Mouse (Mus musculus) embryonic facial prominence, embryonic 13.5 days (tissue): ENCODE data around the gene Atrip. TPM values are rescaled to one million over a fixed set of nuclear protein-coding genes. Genes with fewer than 3 reads are reported as not detected.

Experiments
- polyA plus RNA-seq: library from polyadenylated mRNA; unstranded; fragments of >200 nt; fragmentation: Nextera tagmentation; extraction: Ambion mirVana; gene quantifications from 2 replicates; pipeline ENCODE4 v1.2.1, GENCODE M21; 2015

Gene Atrip
- polyA plus RNA-seq, 1 experiment from 2014 or later: 29.6 TPM

Other genes with a start within 250 kb of the Atrip start
- 0.51 and 0.56 TPM in 2 replicates for gene Celsr3, start 247.8 kb downstream of the Atrip start, polyA plus RNA-seq
- 20.4 and 22.7 TPM in 2 replicates for gene Slc26a6, start 220.8 kb downstream of the Atrip start, polyA plus RNA-seq
- gene Tmem89, start 159.5 kb downstream of the Atrip start, polyA plus RNA-seq: not detected in 2 replicates
- gene Uqcrc1, start 137.5 kb downstream of the Atrip start, polyA plus RNA-seq: 422 and 457 TPM in 2 replicates
- gene Col7a1, start 120.5 kb downstream of the Atrip start, polyA plus RNA-seq: 24.6 and 26.0 TPM in 2 replicates
- gene Ucn2, start 88.1 kb downstream of the Atrip start, polyA plus RNA-seq: 0.30 and 0.83 TPM in 2 replicates
- gene Pfkfb4, start 82.3 kb downstream of the Atrip start, polyA plus RNA-seq: 17.1 and 19.0 TPM in 2 replicates
- gene Shisa5, start 35.6 kb downstream of the Atrip start, polyA plus RNA-seq: 65.4 and 76.0 TPM in 2 replicates
- gene Trex1, start 14.4 kb downstream of the Atrip start, polyA plus RNA-seq: 13.3 and 13.7 TPM in 2 replicates
- gene Ccdc51, start 8.4 kb upstream of the Atrip start, polyA plus RNA-seq: 14.1 and 14.6 TPM in 2 replicates
- 686 and 706 TPM in 2 replicates for gene Tma7, start 8.5 kb upstream of the Atrip start, polyA plus RNA-seq
- 13.1 and 13.2 TPM in 2 replicates for gene Plxnb1, start 21.3 kb upstream of the Atrip start, polyA plus RNA-seq
- gene Fbxw21, start 87.9 kb upstream of the Atrip start, polyA plus RNA-seq: not detected in 2 replicates
- not detected in 2 replicates for gene Fbxw13, start 121.9 kb upstream of the Atrip start, polyA plus RNA-seq
- gene Fbxw20, start 160.6 kb upstream of the Atrip start, polyA plus RNA-seq: not detected in 2 replicates
- gene Fbxw14, start 213.6 kb upstream of the Atrip start, polyA plus RNA-seq: not detected in 2 replicates